Mouse (Mus musculus) ES-E14 (cell line): ENCODE data around the gene Sorcs2. TPM values are rescaled to one million over a fixed set of nuclear protein-coding genes. Genes with fewer than 3 reads are reported as not detected.

Experiments used
- DNase-seq: peaks from one replicate; pipeline ENCODE4 v3.0.0-alpha.2; 2013; ENCODE audit warnings: low read depth, low spot score
- H3K27ac ChIP-seq: 2 replicates; pipeline ENCODE4 v1.5.1; 2012; ENCODE audit warnings: low read depth, mild to moderate bottlenecking, low read length, moderate library complexity, mixed read lengths; ENCODE audit not compliant: poor library complexity, insufficient read depth, severe bottlenecking
- H3K36me3 ChIP-seq: 2 replicates; pipeline ENCODE4 v1.6.1; 2012; ENCODE audit warnings: mild to moderate bottlenecking, low read length, moderate library complexity, mixed read lengths; ENCODE audit not compliant: control insufficient read depth, poor library complexity, insufficient read depth, severe bottlenecking
- H3K4me1 ChIP-seq, 2 experiments: fragments of 150-350 bp in 1 of 2; sonication (generic) in 1 of 2; 2 replicates each; pipeline ENCODE4 v1.6.1; 2012; ENCODE audit warnings: low read length in 2 of 2, mild to moderate bottlenecking in 1 of 2, mixed read lengths in 1 of 2; ENCODE audit not compliant: control insufficient read depth in 2 of 2, insufficient read depth in 2 of 2, poor library complexity in 1 of 2
- H3K4me3 ChIP-seq, 2 experiments: fragments of 150-350 bp in 1 of 2; sonication (generic) in 1 of 2; 2 replicates each; pipeline ENCODE4 v1.5.1; 2012; ENCODE audit warnings: low read length in 2 of 2, low read depth in 1 of 2, mild to moderate bottlenecking in 1 of 2, mixed read lengths in 1 of 2; ENCODE audit not compliant: insufficient read depth in 1 of 2, poor library complexity in 1 of 2, severe bottlenecking in 1 of 2
- H3K9ac ChIP-seq: 2 replicates; pipeline ENCODE4 v1.6.1; 2012; ENCODE audit warnings: low read depth, mild to moderate bottlenecking, low read length, mixed read lengths; ENCODE audit not compliant: poor library complexity, insufficient read depth, severe bottlenecking
- H3K9me3 ChIP-seq: fragments of 150-350 bp; sonication (generic); 2 replicates; pipeline ENCODE4 v1.6.1; 2012; ENCODE audit warnings: low read depth, mild to moderate bottlenecking, low read length; ENCODE audit not compliant: control insufficient read depth, insufficient read depth
- CHD2 ChIP-seq: IDR thresholded peaks from 2 replicates; pipeline ENCODE4 v1.6.1; 2014; ENCODE audit warnings: mild to moderate bottlenecking, low read depth, low read length, inconsistent platforms
- HCFC1 ChIP-seq: IDR thresholded peaks from 2 replicates; pipeline ENCODE4 v1.6.1; 2012; ENCODE audit warnings: low read length, inconsistent platforms, borderline replicate concordance; ENCODE audit not compliant: insufficient read depth
- MAFK ChIP-seq: IDR thresholded peaks from 2 replicates; pipeline ENCODE4 v1.6.1; 2014; ENCODE audit warnings: mild to moderate bottlenecking, low read depth, low read length, inconsistent platforms; ENCODE audit not compliant: insufficient read depth
- ZC3H11A ChIP-seq: IDR thresholded peaks from 2 replicates; pipeline ENCODE4 v1.6.1; 2012; ENCODE audit warnings: low read depth, mild to moderate bottlenecking, inconsistent platforms, low read length, borderline replicate concordance
- ZNF384 ChIP-seq: IDR thresholded peaks from 2 replicates; pipeline ENCODE4 v1.6.1; 2012; ENCODE audit warnings: low read depth, low read length, inconsistent platforms
- in situ Hi-C, 2 experiments: fragments of 600-800 bp; cut with MboI; formaldehyde crosslinking; loops; one replicate each; pipeline ENCODE4 v1.15.1; 2025; ENCODE audit warnings: low sequenced_read_pairs in 2 of 2, inconsistent platforms in 1 of 2; ENCODE audit not compliant: unreplicated experiment in 2 of 2
- total RNA-seq: library from RNA; depleted of rRNA; stranded (reverse); fragments of 300-350 nt; gene quantifications from 2 replicates; pipeline ENCODE4 v1.2.3, GENCODE M21; 2012

Gene Sorcs2
- total RNA-seq, 1 experiment: 5.4 TPM

- Histone ChIP-seq H3K4me3 (no peak overlapping the region), H3K9ac (no peak overlapping the region), H3K36me3 (no peaks in the 10 kb centered on the region), H3K27ac (no peak overlapping the region), H3K4me1 (peaks cover 4 to 16% of the 10 kb centered on the region in 2 experiments; a peak in 3 of 4 replicates), H3K9me3 (no peaks in the 10 kb centered on the region)
- DNase-seq: no peak
- in situ Hi-C loops: no loop called here
- no peak for TF ChIP-seq CHD2
- TF ChIP-seq ZC3H11A: no peak
- no peak for TF ChIP-seq ZNF384
- no peak for TF ChIP-seq HCFC1
- no peak for TF ChIP-seq MAFK
Measured at GRCm38 (mm10) chr5:36371731-36372130, 26.2 kb downstream of the Sorcs2 start.

- H3K9ac ChIP-seq: no peak overlapping the region
- no peaks in the 10 kb centered on the region for H3K36me3 ChIP-seq
- DNase-seq: no peak
- H3K9me3 ChIP-seq: no peaks in the 10 kb centered on the region
- no peak overlapping the region for H3K27ac ChIP-seq
- H3K4me3 ChIP-seq: no peak overlapping the region
- peaks cover 4 to 9% of the 10 kb centered on the region in 2 experiments; a peak in 3 of 4 replicates for H3K4me1 ChIP-seq
- in situ Hi-C loops: no loop called here
- no peak for TF ChIP-seq HCFC1
- no peak for TF ChIP-seq CHD2
- TF ChIP-seq ZC3H11A: no peak
- TF ChIP-seq ZNF384: no peak
- no peak for TF ChIP-seq MAFK
Measured at GRCm38 (mm10) chr5:36369261-36369684, 28.7 kb downstream of the Sorcs2 start.

- in situ Hi-C loops: no loop called here
- Histone ChIP-seq H3K36me3 (no peaks in the 10 kb centered on the region), H3K9ac (no peak overlapping the region), H3K9me3 (no peaks in the 10 kb centered on the region), H3K27ac (no peak overlapping the region), H3K4me3 (no peak overlapping the region), H3K4me1 (peaks cover 4 to 7% of the 10 kb centered on the region in 2 experiments; a peak in 3 of 4 replicates)
- TF ChIP-seq MAFK: no peak
- TF ChIP-seq CHD2: no peak
- no peak for TF ChIP-seq HCFC1
- no peak for TF ChIP-seq ZNF384
- TF ChIP-seq ZC3H11A: no peak
- DNase-seq: no peak
Measured at GRCm38 (mm10) chr5:36368511-36369135, 29.3 kb downstream of the Sorcs2 start.

- Histone ChIP-seq H3K27ac (no peak overlapping the region), H3K4me3 (no peak overlapping the region), H3K9me3 (no peaks in the 10 kb centered on the region), H3K4me1 (peaks cover 0 to 5% of the 10 kb centered on the region in 2 experiments; a peak in 2 of 4 replicates), H3K9ac (no peak overlapping the region), H3K36me3 (no peaks in the 10 kb centered on the region)
- no peak for TF ChIP-seq ZC3H11A
- TF ChIP-seq ZNF384: no peak
- no peak for TF ChIP-seq MAFK
- no peak for TF ChIP-seq CHD2
- no peak for TF ChIP-seq HCFC1
- no peak for DNase-seq
- in situ Hi-C loops: no loop called here
Measured at GRCm38 (mm10) chr5:36367911-36368310, 30.0 kb downstream of the Sorcs2 start.

- Histone ChIP-seq H3K9ac (no peak overlapping the region), H3K27ac (no peak overlapping the region), H3K9me3 (no peaks in the 10 kb centered on the region), H3K36me3 (no peaks in the 10 kb centered on the region), H3K4me1 (peaks cover 0 to 5% of the 10 kb centered on the region in 2 experiments; a peak in 2 of 4 replicates), H3K4me3 (no peak overlapping the region)
- no peak for TF ChIP-seq ZNF384
- no peak for TF ChIP-seq ZC3H11A
- TF ChIP-seq CHD2: no peak
- TF ChIP-seq HCFC1: no peak
- TF ChIP-seq MAFK: no peak
- in situ Hi-C loops: no loop called here
- no peak for DNase-seq
Measured at GRCm38 (mm10) chr5:36367181-36367610, 30.7 kb downstream of the Sorcs2 start.
